Mouse (Mus musculus) spleen, postnatal 14 days (tissue): Measurements from ENCODE around the gene Gm28053.
"Not testable (repeated sequence)": the region's sequence is repeated elsewhere in the genome, so short reads cannot be mapped to it uniquely, and the experiment has no call there.

ENCODE experiments used
- DNase-seq, 2 experiments: peaks; one replicate each; pipeline ENCODE4 v3.0.0; 2021 to 2022; ENCODE audit warnings: low spot score in 2 of 2

Gene Gm28053

DNA sequence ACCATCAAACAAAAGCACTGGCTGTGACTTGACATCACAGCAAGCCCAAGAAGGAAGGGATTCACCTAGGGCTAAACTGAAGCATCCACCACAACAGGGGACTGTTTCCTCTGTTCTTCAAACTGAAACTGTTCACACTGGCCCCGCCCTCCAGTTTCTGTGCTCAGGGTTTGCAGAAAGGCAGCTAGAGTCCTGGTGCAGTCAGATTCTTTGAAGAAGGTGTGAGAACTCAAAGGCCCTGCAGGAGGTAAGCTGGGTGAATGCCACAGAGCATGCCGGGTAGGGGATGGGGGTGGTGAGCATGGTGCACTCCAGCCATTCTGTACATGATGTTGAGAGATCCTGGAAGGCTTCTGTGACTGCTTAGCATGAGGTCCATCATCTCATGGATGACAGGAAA, at the start of gene Gm28053, which contains the start of gene Gimap7:
Gm28053 (plus strand) TSS at position 153 of the 400 bp plus-strand sequence.
Gimap7 (plus strand) TSS at position 167 of the 400 bp plus-strand sequence.
- DNase-seq = no peak

DNA sequence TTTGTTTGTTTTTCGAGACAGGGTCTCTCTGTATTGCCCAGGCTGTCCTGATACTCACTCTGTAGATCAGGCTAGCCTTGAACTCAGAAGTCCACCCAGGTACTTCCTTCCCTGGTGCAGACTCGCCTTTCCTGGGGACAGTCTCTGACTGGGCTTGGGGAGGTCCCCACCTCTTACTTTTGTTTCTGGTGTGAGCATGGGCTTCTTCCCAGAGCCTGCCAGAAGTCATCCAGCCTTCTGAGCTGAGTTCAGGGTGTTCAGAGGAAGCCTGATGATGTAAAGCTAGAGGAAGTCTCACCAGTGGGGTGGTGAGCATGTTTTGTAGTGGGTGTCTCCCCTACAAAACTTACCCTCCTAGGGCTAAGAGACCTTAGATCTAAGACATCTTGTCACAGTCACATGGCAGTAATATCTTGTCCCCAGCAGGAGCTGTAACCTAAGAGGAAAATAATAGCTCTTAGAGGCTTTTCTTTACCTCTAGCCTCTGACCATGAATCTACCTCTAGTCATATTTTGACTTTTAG, 48.9 kb upstream of the Gm28053 start:
- no peak for DNase-seq

DNA sequence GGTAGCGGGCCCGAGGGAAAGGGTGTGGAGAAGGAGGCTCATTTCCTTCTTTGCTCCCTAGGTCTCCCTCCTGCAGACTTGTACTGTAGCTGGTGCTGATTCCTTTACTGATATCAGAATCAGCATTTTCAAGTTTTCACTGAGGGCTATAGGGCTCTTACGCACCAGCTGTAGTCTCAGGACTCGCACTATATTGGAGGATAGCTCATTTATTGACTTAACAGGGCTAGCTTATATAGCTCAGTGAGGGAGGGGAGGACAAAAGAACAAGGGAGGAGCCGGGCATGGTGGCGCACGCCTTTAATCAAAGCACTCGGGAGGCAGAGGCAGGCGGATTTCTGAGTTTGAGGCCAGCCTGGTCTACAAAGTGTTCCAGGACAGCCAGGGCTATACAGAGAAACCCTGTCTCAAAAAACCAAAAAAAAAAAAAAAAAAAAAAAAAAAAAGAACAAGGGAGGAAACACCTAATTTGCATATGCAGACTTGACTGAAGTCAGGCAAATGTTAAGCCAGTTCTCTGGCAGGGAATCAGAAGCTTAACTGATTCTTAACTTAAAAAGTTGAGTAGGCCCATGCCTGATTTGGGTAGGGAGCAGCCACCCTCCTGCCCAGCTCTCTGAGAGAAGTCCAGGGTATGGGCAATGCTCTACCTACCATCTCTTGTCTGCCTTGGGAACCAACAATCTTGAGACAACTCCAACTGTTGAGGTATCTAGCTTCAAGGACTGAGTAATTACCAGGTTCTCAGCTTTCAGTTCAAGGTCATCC, 43.9 kb upstream of the Gm28053 start:
- no peak for DNase-seq

DNA sequence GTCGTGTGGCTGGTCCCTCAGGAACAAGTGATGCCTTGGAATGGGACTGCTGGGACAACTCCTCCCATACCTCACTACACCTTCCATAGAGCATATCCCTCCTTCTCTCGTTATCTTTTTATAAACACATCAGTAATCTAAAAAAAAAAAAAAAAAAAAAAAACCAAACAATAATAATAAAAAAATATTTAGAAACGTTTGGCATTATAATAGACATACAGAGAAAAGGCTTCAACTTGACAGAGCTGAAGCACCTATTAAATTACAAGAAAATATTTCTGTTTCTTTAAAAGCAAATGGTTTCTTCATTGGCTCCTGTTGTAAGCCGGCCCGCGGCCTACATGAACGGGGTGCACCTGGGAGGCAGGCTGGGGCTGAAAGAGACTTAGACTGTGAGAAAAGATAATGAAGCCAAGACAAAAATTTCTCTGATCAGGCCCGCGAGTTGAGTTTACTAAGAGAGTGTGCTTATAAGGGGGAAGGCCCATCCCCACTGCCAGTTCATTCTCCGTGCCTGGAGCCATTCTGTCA, 42.9 kb upstream of the Gm28053 start:
- DNase-seq = no peak

DNA sequence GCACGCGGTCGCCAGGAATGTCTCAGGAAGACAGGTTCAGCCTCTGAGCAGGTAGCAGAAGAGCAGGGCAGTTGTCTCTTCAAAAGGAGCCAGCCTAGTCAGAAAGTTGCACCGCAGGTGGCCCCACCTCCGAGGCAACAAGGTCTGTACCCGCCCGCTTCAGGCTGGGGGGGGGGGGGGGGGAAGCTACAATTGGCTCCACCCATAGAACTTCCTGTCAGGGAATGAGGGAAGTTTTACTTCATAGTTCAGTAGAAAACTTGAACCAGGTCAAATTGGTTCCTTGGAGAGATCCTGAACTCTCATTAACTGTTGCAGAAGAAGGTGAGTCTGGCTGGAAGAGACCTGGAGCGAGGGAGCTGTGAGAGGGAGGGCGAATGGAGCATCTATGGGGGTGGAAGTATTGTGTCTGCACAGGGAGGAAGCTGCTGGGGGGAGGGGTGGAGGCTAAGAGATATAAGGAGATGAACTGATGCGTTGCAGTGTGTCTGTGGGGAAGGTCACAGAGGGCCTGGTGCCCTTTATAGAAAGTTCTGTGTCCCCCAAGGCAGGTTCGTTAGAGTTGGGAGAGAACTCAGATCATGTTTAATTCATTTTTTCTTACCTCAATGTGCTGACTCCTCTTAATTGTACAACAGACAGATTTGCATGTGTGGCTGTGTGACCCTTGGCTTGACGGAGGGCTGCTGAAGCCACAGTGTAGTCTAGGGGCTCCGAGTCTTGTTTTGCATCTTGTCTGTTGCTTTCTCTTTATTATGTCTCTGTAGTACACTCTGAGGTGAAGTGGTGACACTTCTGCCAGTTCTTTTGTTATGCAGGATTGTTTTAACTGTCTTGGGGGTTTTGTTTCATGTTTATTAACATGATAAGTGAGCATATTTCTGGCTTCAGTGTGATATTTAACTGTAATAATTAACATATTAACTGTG, 42.2 kb upstream of the Gm28053 start, which contains the start of gene Gimap9:
Gimap9 (plus strand) TSS at position 199 of the 929 bp plus-strand sequence.
- peak; percentile 58 to 68 for DNase-seq

DNA sequence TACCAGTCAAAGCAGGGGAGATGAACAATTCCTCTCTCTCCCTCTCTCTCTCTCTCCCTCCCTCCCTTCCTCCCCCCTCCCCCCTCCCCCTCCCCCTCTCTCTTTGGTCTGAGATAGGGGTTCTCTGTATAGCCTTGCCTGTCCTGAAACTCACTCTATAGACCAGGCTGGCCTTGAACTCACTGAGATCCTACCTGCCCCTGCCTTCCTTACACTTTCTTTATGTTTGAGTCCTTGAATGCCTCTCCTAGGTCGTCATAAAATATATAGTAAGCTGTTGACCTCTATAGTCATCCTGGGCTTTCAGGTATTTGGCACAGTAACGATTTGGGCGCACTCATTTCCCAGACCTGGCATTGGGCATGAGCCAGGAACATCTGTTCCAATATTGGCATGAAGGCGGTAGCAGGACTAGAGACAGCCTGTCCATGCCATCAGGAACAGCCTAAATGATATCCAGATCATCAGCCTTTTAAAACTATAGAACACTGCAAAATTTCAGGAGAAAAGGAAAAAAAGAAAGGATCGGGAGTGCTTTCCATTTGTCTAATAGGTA, 41.5 kb upstream of the Gm28053 start:
- DNase-seq = no peak

DNA sequence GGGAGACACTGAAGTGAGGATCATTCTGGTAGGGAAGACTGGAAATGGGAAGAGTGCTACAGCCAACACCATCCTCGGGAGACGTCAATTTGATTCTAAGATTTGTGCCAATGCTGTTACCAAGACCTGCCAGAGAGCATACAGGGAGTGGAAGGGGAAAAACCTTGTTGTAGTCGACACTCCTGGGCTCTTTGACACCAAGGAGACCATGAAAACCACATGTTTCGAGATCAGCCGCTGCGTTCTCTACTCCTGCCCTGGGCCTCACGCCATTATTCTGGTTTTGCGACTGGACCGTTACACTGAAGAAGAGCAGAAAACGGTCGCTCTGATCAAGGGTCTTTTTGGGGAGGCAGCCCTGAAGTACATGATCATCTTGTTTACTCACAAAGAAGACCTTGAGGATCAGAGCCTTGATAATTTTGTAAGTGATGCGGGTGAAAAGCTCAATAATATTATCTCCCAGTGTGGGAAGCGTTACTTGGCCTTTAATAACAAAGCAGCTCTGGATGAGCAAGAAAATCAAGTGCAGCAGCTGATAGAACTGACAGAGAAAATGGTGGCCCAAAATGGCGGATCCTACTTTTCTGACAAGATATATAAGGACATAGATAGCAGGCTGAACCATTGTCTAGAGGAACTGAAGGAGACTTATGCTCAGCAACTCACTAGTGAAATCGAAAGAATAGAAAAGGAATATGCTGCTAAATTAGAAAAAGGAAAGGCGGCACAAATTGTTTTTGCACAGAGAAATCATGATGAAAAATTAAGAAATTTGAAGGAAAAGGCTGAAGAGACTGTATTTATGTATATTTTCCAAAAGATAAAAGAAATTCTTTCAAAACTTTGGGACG, 40.7 kb upstream of the Gm28053 start:
- DNase-seq = no peak

DNA sequence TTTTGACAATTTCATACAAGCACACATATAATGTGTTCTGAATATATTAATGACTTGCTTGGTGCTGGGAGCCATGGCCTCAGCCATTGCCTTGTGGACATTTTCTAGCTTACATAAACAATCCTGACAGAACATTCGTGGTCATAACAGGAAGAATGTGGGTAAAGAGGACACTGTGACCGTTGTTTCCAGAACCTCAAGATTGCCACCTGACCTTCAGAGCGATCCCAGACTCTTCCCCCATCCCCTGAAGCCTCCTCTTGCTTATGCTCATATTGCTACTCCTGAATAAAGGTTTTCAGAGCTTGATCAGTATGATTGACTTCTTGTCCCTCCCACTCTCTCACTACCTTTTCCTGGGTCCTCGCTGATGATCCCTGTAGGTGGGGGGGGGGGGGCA, 40.0 kb upstream of the Gm28053 start:
- no peak for DNase-seq

DNA sequence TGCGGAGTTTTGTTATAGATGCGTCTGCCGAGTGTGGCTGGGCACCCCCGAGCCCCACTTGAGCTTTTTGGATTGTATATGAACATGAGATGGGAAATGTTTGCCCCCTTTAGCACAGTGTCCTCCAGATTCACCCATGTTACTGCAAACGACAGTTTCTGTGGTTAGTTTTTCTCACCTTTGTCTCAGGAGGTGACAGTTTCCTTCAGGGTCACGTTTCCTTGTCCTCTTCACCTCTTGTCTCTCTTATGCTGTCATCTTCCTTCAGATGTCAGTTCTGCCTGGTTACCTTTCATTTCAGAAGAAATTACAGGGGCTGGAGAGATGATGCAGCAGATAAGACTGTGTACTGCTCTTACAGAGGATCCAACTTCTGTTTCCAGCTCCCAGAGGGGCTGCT, 38.7 kb upstream of the Gm28053 start:
- DNase-seq = no peak

DNA sequence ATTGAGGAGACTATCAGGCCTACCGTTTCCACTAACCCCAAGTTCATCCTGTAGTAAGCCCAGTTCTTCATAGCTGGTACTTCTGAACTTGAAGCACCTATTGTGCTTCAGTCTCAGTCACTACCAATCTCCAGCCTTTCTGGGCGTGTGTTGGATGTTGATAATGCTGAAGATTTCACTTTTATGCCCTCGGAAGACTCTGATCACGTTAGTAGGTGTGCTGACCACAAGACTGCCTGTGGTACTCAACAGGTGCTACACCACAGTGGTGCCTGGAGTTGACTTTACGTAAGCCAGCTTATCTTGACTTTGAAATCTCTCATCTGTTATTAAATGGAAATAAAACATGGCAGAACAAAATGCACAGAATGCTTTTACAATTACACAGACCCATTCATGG, 38.0 kb upstream of the Gm28053 start:
- no peak for DNase-seq

DNA sequence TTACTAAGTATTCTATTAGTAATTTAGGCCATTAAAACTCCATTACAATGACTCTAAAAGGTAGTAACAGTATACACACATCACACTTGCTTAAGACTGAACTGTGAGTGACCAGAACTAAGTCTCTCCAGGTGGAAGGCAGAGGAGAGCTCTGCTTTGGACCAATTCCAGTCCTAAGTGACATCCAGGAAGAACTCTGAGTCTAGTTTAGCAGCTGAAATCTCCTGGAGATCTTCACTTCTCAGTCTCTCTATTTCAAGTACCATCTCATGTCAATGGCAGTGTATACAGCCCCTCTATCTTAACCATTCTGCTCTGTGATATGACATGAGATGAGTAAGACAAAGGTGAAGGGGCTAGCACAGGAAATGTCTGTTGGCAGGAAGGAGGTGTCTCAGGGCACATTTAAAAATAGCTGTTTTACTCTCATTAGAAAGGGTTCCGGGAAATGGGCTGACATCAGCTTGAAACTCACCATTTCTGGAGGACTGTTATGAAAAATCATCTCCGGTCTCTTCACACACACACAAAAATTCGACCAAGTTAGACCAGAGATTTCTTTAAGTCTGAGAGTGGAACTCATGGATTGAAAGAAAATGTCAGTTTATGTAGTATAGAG, 36.8 kb upstream of the Gm28053 start:
- no peak for DNase-seq

DNA sequence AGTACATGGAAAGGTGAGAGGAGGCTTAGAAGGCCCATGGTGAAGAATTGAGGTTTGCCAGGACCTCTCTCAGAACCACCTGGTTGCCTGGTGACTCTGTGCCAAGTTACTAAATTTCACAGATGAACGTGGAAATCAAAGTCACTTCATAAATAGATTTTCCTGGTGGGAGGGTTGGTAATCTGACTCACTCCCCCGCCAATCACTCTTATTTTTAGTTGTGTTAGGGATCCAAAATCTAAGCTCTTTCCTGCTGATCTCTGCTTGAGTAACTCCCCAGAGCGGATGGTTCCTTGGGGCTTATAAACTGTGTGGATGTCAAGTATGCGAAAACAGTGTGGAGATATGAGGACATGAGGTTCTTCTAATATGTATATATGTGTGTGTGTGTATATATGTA, 36.1 kb upstream of the Gm28053 start:
- no peak for DNase-seq

DNA sequence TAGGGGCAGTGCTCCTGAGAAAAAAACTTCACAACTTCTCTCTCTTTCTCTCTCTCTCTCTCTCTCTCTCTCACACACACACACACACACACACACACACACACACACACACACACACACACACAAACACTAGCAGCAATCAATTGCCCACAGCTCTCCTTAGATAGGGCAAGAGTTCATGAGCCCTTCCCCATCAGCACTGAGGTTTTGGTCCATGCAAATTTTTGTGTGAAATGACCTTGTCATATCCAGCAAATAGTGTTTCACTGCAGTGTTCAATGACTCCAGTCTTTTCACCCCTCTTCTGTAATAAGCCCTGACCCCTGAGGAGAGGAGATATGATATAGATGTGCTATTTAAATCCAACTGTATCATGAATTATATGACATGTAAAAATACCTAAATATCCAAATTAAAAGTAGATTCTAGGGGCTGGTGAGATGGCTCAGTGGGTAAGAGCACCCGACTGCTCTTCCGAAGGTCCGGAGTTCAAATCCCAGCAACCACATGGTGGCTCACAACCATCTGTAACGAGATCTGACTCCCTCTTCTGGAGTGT, 35.1 kb upstream of the Gm28053 start:
- DNase-seq = not testable (repeated sequence)

DNA sequence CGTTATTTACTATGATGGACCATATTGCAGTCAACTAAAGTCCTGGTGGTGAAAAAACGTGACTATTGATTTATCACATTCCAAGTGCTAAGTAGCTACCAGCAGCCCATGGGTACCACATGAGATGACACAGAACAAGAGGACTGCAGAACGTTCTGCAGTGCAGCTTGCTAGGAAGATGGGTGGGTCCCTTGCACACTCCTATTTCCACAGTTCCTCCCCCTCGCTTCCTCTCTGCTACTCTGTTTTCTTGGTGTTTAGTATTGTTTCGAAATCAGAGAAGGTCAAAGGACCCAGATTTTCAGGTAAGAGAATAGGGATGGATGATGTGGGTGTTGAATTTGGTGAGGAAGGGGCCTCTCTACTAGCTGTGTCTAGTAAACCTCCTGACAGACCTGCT, 34.1 kb upstream of the Gm28053 start, which contains the start of gene Gimap4:
Gimap4 (plus strand) TSS at position 231 of the 400 bp plus-strand sequence.
- no peak for DNase-seq

DNA sequence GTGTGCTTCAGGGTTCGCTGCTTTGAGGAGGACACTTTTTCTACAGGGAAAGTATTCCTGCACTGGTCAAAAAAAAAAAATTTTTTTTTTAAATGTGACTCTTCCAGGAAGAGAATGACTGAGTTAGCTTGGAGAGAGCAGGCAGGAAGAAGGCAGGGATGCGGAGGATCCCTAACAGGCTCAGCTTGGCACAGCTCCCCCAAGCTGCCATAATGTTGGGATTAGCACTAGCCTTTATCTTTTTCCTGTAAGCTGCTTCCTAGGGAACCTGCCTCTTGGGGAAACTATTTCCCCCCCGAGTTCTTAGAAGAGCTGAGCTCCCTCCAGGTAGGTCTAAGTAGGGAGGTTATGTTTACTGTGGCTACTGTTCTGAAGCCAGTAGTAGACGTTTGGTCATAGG, 33.6 kb upstream of the Gm28053 start:
- no peak for DNase-seq

DNA sequence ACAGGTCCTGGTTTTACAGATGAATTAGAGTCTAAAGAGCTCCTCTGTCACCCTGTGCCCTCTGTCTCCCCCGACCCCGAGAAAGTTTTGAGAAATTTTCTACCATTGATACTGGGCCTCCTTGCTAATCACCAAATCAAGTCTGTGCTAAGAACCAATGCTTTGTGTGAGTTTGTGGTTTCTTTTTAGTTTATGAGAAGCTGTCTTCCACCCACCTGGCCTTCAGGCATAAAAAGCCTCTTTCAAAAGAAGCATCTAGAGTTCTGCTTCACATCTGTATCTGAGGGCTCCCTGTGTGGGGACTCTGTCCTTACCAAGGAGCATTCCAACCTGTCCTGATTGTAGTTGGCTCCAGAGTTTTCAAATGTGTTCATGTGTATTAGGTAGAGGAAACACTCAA, 33.2 kb upstream of the Gm28053 start:
- DNase-seq = no peak

DNA sequence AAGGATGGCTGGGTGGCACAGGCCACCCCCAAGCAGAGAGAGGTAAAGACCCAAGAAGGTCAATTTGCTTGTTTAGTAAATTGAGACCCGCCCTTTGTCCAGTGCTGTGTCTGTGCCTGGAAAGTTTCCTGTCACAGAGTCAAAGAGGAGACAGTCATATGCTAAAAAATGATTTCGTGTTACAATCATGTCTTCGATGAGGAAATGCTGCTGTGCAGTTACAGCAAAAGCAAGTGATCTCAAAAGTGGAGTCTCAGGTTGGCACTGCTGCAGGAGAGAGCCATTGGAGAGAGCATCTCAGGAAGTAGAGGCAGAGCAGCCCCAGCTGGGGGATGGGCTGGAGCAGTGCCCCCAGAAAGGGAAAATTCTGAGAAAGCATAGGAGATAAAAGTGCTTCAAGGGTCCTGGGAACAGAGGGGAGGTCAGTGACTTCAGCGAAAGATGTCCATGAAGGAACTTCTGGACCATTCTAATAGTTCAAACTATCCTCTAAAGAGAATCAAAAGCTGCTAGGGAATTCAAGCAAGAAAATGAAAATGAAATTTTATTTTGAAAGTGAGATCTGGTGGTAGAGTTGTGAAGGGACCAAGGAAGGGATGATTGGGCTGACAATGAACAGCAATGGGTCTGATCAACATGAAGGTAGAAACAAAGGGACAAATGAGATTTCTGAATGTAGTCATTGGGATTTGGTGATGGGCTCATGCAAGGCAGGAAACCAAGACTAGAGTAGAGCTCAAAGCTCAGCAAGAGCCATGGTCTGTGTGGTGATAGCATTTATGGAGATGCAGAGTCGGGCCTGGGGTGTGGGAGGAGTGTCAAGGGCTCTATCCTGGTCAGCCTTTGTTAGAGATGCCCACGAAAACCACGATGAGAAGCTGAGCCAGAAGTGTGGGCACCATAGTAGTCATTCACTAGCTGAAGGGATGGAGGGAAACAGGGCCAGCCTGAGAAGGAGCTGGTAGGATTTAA, 32.4 kb upstream of the Gm28053 start:
- DNase-seq = no peak

DNA sequence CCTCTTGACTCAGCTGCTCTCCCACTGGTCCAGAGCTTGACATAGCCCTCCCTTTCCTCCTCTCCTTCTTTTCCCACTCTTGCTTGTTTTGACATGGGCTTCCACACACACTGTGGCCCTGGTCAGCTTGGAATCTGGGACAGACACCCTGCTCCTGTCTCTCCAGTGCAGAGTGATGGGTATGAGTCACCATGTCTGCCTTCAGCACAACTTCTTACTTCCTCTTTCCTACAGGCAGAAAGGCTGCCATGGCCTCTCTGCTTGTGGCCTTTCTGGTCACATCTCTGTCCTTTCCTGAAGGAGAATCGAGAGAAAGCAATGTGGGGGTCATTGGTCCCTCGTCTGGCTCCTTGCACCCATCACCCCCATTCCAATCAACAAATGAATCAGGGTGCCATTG, 31.3 kb upstream of the Gm28053 start:
- DNase-seq = no peak

DNA sequence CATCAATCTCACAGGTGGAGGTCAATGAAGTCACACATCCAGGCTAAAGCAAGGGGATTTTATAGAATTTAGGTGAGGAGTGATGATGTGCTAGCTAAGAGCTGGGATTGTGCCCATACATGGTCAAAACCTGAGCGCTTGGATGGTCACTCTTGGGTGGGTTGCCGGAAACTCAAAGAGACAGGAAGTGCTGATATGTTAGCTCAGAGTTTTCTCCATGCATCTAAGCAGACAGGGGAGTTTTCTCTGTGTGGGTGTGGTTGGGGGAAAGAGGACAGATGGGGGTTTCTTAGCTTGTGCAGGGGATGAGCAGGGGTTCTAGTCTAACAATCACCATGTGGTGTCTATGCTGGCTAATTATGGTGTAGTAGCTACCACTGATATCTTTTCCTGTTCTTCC, 29.1 kb upstream of the Gm28053 start:
- no peak for DNase-seq
